9 mouse cellular contexts compared by ENCODE assay signal in the genomic region with DNA sequence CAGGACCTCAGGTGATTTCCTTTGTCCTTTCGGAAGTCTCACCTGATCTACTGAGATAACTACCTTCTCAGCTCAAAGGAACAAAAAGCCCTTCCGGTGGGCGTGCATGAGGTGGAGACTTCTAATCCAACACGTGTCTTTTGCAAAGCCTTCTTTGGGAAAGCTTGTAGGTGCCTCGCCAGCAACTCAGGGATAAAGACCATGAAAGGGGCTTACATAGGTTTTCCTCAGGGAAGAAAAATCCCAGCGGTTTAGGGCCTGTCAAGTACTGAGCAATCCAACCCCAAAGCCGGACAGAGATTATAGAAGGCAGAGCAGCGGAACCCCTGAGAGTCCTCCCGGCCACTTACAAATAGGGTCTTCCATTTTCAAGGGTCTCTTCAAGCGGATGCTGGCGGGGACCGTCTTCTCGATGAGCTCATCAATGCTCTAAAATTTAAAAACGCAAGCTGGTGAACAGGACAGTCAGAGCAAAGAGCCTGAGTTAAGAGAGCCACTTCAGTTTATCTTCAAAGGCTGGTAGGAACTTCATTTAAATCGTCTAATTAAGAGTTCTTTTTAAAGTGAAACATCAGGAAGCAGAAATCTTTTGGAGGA. TPM values are rescaled to one million over a fixed set of nuclear protein-coding genes. Genes with fewer than 3 reads are reported as not detected.
DNase-seq lines count a peak whose midpoint lies in the region; ATAC-seq lines count a peak whose summit lies in the region.
"Had no signal": no experiment of that assay in that cellular context is flagged by ENCODE, and none has a peak within 500 bp of the region (broad histone marks: within the 10 kb centered on the region; RNA-seq: fewer than 3 reads in every experiment).

No protein-coding gene starts in this region.

- peak overlapping the region; percentile 97 for H3K4me2 ChIP-seq in embryonic facial prominence, embryonic 15.5 days (replicated peaks)
- peak overlapping the region; percentile 98 for H3K4me2 ChIP-seq in limb, embryonic 11.5 days (ENCODE audit: low read depth, severe bottlenecking)
- peak overlapping the region; percentile 100 for H3K4me2 ChIP-seq in neural tube, embryonic 15.5 days

- peak; percentile 27 for DNase-seq in kidney, adult 9 months
- DNase-seq in kidney, adult 8-10 months = no peak
- DNase-seq in limb, embryonic 11.5 days (ENCODE audit: low spot score) = peak; percentile 45
- DNase-seq in cerebellum, adult 18-20 months = no peak
- no peak for DNase-seq in natural killer cell, adult 2 months (ENCODE audit: low spot score in 2 of 2)

- H3K9me3 ChIP-seq in embryonic facial prominence, embryonic 15.5 days (replicated peaks) = 0 out of 2 replicates have a peak, but pooled peaks cover 4% of the 10 kb centered on the region
- no peaks in the 10 kb centered on the region for H3K9me3 ChIP-seq in limb, embryonic 11.5 days (ENCODE audit: control insufficient read depth, low read length)
- no peaks in the 10 kb centered on the region for H3K9me3 ChIP-seq in neural tube, embryonic 15.5 days (replicated peaks)

- H3K27me3 ChIP-seq in embryonic facial prominence, embryonic 15.5 days = peaks cover 30% of the 10 kb centered on the region
- no peaks in the 10 kb centered on the region; the same call in 1 of the 2 replicates for H3K27me3 ChIP-seq in limb, embryonic 11.5 days (ENCODE audit: control insufficient read depth, insufficient read depth, low read length)
- H3K27me3 ChIP-seq in neural tube, embryonic 15.5 days (replicated peaks) = 0 out of 2 replicates have a peak, but pooled peaks cover 6% of the 10 kb centered on the region

- WGBS in embryonic facial prominence, embryonic 15.5 days = 3% methylated on average over 15 of the region's 15 CpGs
- WGBS in limb, embryonic 11.5 days = 3% methylated on average over 15 of the region's 15 CpGs
- 3% methylated on average over 15 of the region's 15 CpGs for WGBS in neural tube, embryonic 15.5 days

- no peak overlapping the region for H3K27ac ChIP-seq in embryonic facial prominence, embryonic 15.5 days (replicated peaks)
- no peak overlapping the region for H3K27ac ChIP-seq in limb, embryonic 11.5 days (replicated peaks; ENCODE audit: low read depth, low read length)
- no peak overlapping the region for H3K27ac ChIP-seq in neural tube, embryonic 15.5 days (replicated peaks)

- H3K4me3 ChIP-seq in embryonic facial prominence, embryonic 15.5 days (replicated peaks) = peak overlapping the region; percentile 51
- peak overlapping the region; percentile 57 for H3K4me3 ChIP-seq in limb, embryonic 11.5 days (ENCODE audit: low read depth, low read length)
- peak overlapping the region; percentile 63 for H3K4me3 ChIP-seq in neural tube, embryonic 15.5 days (replicated peaks)

- H3K36me3 ChIP-seq in embryonic facial prominence, embryonic 15.5 days = no peaks in the 10 kb centered on the region
- H3K36me3 ChIP-seq in limb, embryonic 11.5 days (ENCODE audit: control insufficient read depth, insufficient read depth, low read length) = no peaks in the 10 kb centered on the region
- no peaks in the 10 kb centered on the region for H3K36me3 ChIP-seq in neural tube, embryonic 15.5 days

- no peak overlapping the region for H3K9ac ChIP-seq in embryonic facial prominence, embryonic 15.5 days
- H3K9ac ChIP-seq in limb, embryonic 11.5 days (ENCODE audit: low read length) = no peak overlapping the region
- H3K9ac ChIP-seq in neural tube, embryonic 15.5 days (replicated peaks) = no peak overlapping the region

- ATAC-seq in embryonic facial prominence, embryonic 15.5 days (ENCODE audit: insufficient number of reproducible peaks, low FRiP score, low TSS enrichment, low read depth) = no peak
- no peak for ATAC-seq in limb, embryonic 11.5 days (ENCODE audit: insufficient number of reproducible peaks, low FRiP score, low TSS enrichment, low read depth)
- ATAC-seq in neural tube, embryonic 15.5 days (ENCODE audit: low FRiP score) = no peak
- ATAC-seq in erythroid progenitor cell, adult 5-6 weeks (replicated peaks; ENCODE audit: low FRiP score, poor library complexity, severe bottlenecking) = no peak
- ATAC-seq: Patski had no signal

- peaks cover 15% of the 10 kb centered on the region for H3K4me1 ChIP-seq in embryonic facial prominence, embryonic 15.5 days
- no peaks in the 10 kb centered on the region for H3K4me1 ChIP-seq in limb, embryonic 11.5 days (ENCODE audit: control insufficient read depth, insufficient read depth, low read length)
- H3K4me1 ChIP-seq in neural tube, embryonic 15.5 days = peaks cover 16% of the 10 kb centered on the region

RNA-seq across cellular contexts. Expression of a gene that starts 1.1 kb away (rescaled TPM):
- 5.3 and 6.6 TPM in 2 replicates for polyA plus RNA-seq in embryonic facial prominence, embryonic 15.5 days (2015; fragmentation: Nextera tagmentation; extraction: Ambion mirVana)
- polyA plus RNA-seq in limb, embryonic 11.5 days (2014; fragmentation: Nextera tagmentation; extraction: Ambion mirVana) = 8.3 and 9.2 TPM in 2 replicates
- 5.0 and 5.2 TPM in 2 replicates for polyA plus RNA-seq in neural tube, embryonic 15.5 days (2015; fragmentation: Nextera tagmentation; extraction: Ambion mirVana)
- not detected in 2 replicates for total RNA-seq in erythroid progenitor cell, adult 5-6 weeks (2015; ENCODE audit: low replicate concordance)
- total RNA-seq in erythroid progenitor cell, adult 5-6 weeks (2017; ENCODE audit: low replicate concordance) = not detected in 2 replicates

RNA-seq across cellular contexts. Expression of a gene that starts 58.6 kb away (rescaled TPM):
- polyA plus RNA-seq in embryonic facial prominence, embryonic 15.5 days (2015; fragmentation: Nextera tagmentation; extraction: Ambion mirVana) = 0.25 TPM in 1 of 2 replicates, not detected in the other
- not detected in 2 replicates for polyA plus RNA-seq in limb, embryonic 11.5 days (2014; fragmentation: Nextera tagmentation; extraction: Ambion mirVana)
- 0.17 TPM in 1 of 2 replicates, not detected in the other for polyA plus RNA-seq in neural tube, embryonic 15.5 days (2015; fragmentation: Nextera tagmentation; extraction: Ambion mirVana)
- not detected in 2 replicates for total RNA-seq in erythroid progenitor cell, adult 5-6 weeks (2015; ENCODE audit: low replicate concordance)
- total RNA-seq in erythroid progenitor cell, adult 5-6 weeks (2017; ENCODE audit: low replicate concordance) = not detected in 2 replicates
- polyA plus RNA-seq: Patski had no signal

Comparison
In these comparisons a context has a peak if more than half of its experiments do, and no peak if none do; other contexts are left out.
1. DNase-seq: peak in kidney, adult 9 months (single experiment) and limb, embryonic 11.5 days (single experiment); none in kidney, adult 8-10 months (0 of 2), cerebellum, adult 18-20 months (0 of 2) and natural killer cell, adult 2 months (0 of 2).
2. Peak in every context shown above with its lines, with median percentiles within 50 percentile points of each other: H3K4me2 ChIP-seq and H3K4me3 ChIP-seq.